Mouse (Mus musculus) heart, embryonic 12.5 days (tissue): Measurements from ENCODE around the gene Lrp5. TPM values are rescaled to one million over a fixed set of nuclear protein-coding genes. Genes with fewer than 3 reads are reported as not detected.
"Not testable (repeated sequence)": the region's sequence is repeated elsewhere in the genome, so short reads cannot be mapped to it uniquely, and the experiment has no call there.

Experiments
- ATAC-seq: fragments of 200-750 bp; cut with Nextera tagmentation; 2 replicates; pipeline ENCODE4 v1.8.0; 2017; ENCODE audit warnings: moderate TSS enrichment, moderate library complexity; ENCODE audit not compliant: insufficient number of reproducible peaks, low FRiP score
- H3K27ac ChIP-seq: fragments of 300-500 bp; sonication (generic); 2 replicates; pipeline ENCODE4 v1.5.1; 2016; ENCODE audit warnings: mild to moderate bottlenecking, moderate library complexity; ENCODE audit not compliant: poor library complexity, severe bottlenecking
- H3K27me3 ChIP-seq: fragments of 300-500 bp; sonication (generic); replicated peaks from 2 replicates; pipeline ENCODE4 v1.6.1; 2016; ENCODE audit warnings: mild to moderate bottlenecking, moderate library complexity
- H3K36me3 ChIP-seq: fragments of 300-500 bp; sonication (generic); 2 replicates; pipeline ENCODE4 v1.6.1; 2016; ENCODE audit warnings: mild to moderate bottlenecking, moderate library complexity
- H3K4me1 ChIP-seq: fragments of 300-500 bp; sonication (generic); replicated peaks from 2 replicates; pipeline ENCODE4 v1.6.1; 2016; ENCODE audit warnings: mild to moderate bottlenecking
- H3K4me2 ChIP-seq: fragments of 300-500 bp; sonication (generic); 2 replicates; pipeline ENCODE4 v1.6.1; 2016; ENCODE audit warnings: mild to moderate bottlenecking, moderate library complexity
- H3K4me3 ChIP-seq: fragments of 300-500 bp; sonication (generic); 2 replicates; pipeline ENCODE4 v1.5.1; 2016; ENCODE audit warnings: mild to moderate bottlenecking
- H3K9ac ChIP-seq: fragments of 300-500 bp; sonication (generic); 2 replicates; pipeline ENCODE4 v1.6.1; 2016; ENCODE audit warnings: mild to moderate bottlenecking, moderate library complexity
- H3K9me3 ChIP-seq: fragments of 300-500 bp; sonication (generic); replicated peaks from 2 replicates; pipeline ENCODE4 v1.6.1; 2016; ENCODE audit warnings: mild to moderate bottlenecking, moderate library complexity
- WGBS: fragments of 180-500 bp; shearing (Covaris S2); methylation state at CpG from one replicate; pipeline ENCODE4 v1.1.7; 2016; 5-methylcytosine and 5-hydroxymethylcytosine counted together
- polyA plus RNA-seq: library from polyadenylated mRNA; unstranded; fragments of >200 nt; fragmentation: Nextera tagmentation; extraction: Ambion mirVana; gene quantifications from 2 replicates; pipeline ENCODE4 v1.2.1, GENCODE M21; 2016

The Lrp5 gene
- polyA plus RNA-seq, 1 experiment from 2014 or later, result 4.2 TPM

DNA sequence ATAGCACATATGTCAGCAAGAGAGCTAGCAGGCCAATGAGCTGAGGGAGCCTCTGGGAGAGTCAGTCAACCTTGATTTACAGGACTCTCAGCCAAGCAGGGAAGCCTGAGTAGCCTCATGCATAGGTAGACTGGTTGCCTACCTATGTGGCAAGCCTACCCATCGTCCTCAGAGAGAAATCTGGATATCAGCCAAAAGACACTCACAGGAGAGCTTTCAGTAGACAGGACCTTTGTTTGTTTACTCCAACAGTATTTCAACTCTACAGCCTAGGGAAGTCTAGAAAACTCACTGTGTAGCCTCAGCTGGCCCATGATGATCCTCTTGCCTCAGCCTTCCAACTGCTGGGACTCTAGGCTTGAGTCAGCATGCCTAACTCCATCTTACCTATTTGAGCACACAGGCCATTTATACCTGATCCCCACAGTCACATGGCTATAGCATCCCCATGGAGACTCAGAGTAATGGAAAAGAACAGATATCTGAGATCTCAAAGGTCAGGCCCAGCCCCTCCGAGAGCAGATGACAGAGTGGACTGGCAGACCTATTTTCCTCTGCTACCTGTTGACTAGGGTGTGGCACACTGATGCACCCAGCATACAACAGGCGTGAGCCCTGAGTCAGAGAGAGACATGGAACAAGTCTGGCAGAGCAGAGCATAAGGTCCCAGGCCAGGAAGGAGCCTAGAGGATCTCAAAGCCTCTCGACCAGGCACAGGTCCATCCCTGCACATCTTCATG, 73.7 kb downstream of the Lrp5 start:
- H3K27me3 ChIP-seq, result no peaks in the 10 kb centered on the region
- no peak overlapping the region for H3K4me2 ChIP-seq
- no peak for ATAC-seq
- no peak overlapping the region for H3K27ac ChIP-seq
- H3K9me3 ChIP-seq, result no peaks in the 10 kb centered on the region
- H3K36me3 ChIP-seq, result peaks cover 54% of the 10 kb centered on the region
- no peak overlapping the region for H3K4me3 ChIP-seq
- H3K4me1 ChIP-seq, result peaks cover 20% of the 10 kb centered on the region
- no peak overlapping the region for H3K9ac ChIP-seq
- 80% methylated on average over 4 of the region's 4 CpGs for WGBS

DNA sequence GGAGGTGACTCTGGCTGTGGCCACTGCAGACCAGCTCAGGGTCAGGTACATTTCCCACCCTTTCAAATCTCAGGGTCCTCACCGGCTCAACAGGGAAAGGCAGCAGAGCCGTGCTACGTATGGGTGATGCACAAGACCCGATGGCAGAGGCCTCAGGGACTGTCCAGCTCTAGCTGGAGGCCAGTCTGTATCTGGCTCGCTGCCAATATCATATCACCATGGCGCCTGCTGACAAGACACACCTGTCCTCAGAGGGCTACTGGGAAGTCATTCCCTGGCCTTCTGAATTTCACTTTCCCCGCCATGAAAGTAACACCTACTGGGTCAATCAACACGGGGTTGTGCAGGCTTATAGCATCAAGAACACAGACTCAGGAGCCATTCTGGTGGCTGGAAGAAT, 74.6 kb downstream of the Lrp5 start:
- Histone ChIP-seq H3K36me3 (peaks cover 54% of the 10 kb centered on the region), H3K4me2 (no peak overlapping the region), H3K27me3 (no peaks in the 10 kb centered on the region), H3K9me3 (no peaks in the 10 kb centered on the region), H3K27ac (no peak overlapping the region), H3K4me1 (peaks cover 20% of the 10 kb centered on the region), H3K4me3 (no peak overlapping the region), H3K9ac (no peak overlapping the region)
- WGBS, result 57% methylated on average over 8 of the region's 8 CpGs
- ATAC-seq, result no peak; the same call in 1 of the 2 replicates

DNA sequence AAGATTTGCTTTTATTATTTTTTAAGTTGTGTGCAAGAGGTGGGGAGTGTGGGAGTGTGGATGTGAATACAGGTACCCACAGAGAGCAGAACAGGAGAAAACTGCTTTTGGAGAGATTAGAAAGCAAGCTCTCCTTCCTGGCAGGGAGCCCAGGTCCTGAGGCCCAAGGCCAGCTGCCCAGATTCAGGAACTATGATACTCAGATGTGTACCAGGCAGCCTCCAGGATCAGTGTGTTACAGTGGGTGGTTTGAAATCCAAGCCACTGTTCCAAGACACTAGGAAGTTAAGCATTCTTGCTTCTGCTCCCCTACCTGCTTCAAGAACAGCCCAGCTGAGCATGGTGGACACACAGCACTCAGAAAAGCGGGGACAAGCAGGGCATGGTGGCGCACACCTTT, 75.5 kb downstream of the Lrp5 start:
- Histone ChIP-seq H3K36me3 (peaks cover 60% of the 10 kb centered on the region), H3K9ac (no peak overlapping the region), H3K4me3 (no peak overlapping the region), H3K4me2 (no peak overlapping the region), H3K9me3 (no peaks in the 10 kb centered on the region), H3K27me3 (no peaks in the 10 kb centered on the region), H3K27ac (no peak overlapping the region), H3K4me1 (peaks cover 20% of the 10 kb centered on the region)
- no peak for ATAC-seq
- WGBS, result 96% methylated on average over 2 of the region's 2 CpGs

- H3K27me3 ChIP-seq, result no peaks in the 10 kb centered on the region
- no peak overlapping the region for H3K4me3 ChIP-seq
- H3K9ac ChIP-seq, result no peak overlapping the region
- no peak for ATAC-seq
- peaks cover 20% of the 10 kb centered on the region for H3K4me1 ChIP-seq
- no peaks in the 10 kb centered on the region for H3K9me3 ChIP-seq
- H3K4me2 ChIP-seq, result no peak overlapping the region
- 88% methylated on average over 10 of the region's 10 CpGs for WGBS
- H3K27ac ChIP-seq, result no peak overlapping the region
- H3K36me3 ChIP-seq, result peaks cover 59% of the 10 kb centered on the region
Measured at GRCm38 (mm10) chr19:3609826-3610225, 76.5 kb downstream of the Lrp5 start.

DNA sequence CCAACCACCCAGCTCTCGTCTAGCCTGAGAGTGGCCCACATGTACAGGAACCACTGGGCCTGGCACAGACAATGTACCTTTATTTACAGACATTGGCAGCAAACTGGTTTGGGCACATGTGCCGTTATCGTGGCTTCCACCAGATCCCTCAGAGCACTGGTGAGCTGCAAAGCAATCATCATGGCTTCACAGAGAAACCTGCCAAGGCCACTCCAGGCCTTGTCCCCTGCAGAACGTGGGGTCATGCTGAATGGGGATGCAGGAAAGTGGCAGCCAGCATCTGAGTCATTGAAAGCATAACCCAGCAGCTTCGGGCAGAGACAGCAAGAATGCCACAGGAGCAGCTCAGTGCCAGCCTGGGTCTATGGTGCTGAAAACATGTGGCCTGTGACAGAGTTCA, 92.0 kb downstream of the Lrp5 start:
- WGBS, result 88% methylated on average over 5 of the region's 5 CpGs
- Histone ChIP-seq H3K4me2 (no peak overlapping the region), H3K4me3 (no peak overlapping the region), H3K27ac (no peak overlapping the region), H3K9ac (no peak overlapping the region), H3K36me3 (peaks cover 100% of the 10 kb centered on the region), H3K9me3 (no peaks in the 10 kb centered on the region), H3K27me3 (no peaks in the 10 kb centered on the region), H3K4me1 (peaks cover 5% of the 10 kb centered on the region; the same call in 1 of the 2 replicates)
- ATAC-seq, result no peak

- no peak overlapping the region for H3K4me2 ChIP-seq
- no peak for ATAC-seq
- no peaks in the 10 kb centered on the region for H3K9me3 ChIP-seq
- WGBS, result 66% methylated on average over 7 of the region's 7 CpGs
- H3K4me1 ChIP-seq, result peaks cover 5% of the 10 kb centered on the region; the same call in 1 of the 2 replicates
- H3K4me3 ChIP-seq, result no peak overlapping the region
- H3K27ac ChIP-seq, result no peak overlapping the region
- peaks cover 97% of the 10 kb centered on the region for H3K36me3 ChIP-seq
- no peaks in the 10 kb centered on the region for H3K27me3 ChIP-seq
- no peak overlapping the region for H3K9ac ChIP-seq
Measured at GRCm38 (mm10) chr19:3593379-3594055, 92.8 kb downstream of the Lrp5 start.

DNA sequence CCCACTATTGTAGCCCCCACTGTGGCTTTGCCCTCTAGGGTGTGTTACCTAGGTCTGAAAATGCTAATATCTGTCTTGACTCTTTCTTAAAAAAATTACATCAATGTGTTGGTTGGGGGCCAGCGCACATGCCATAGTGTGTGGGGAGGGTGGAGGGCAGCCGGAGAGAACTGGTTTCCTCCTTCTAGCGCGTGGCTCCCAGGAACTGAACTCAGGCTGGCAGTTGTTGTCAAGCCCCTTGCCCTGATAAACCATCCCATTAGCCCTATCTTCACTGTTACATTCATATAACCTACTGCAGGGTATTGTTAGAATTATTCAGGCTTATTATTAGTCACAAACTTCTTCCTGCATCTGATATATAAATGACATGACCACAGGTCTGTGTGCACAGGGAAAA, 96.4 kb downstream of the Lrp5 start:
- Histone ChIP-seq H3K36me3 (peaks cover 86% of the 10 kb centered on the region), H3K9ac (no peak overlapping the region), H3K4me3 (no peak overlapping the region), H3K27me3 (no peaks in the 10 kb centered on the region), H3K4me2 (no peak overlapping the region), H3K9me3 (no peaks in the 10 kb centered on the region), H3K27ac (no peak overlapping the region), H3K4me1 (peaks cover 5% of the 10 kb centered on the region; the same call in 1 of the 2 replicates)
- 83% methylated on average over 4 of the region's 4 CpGs for WGBS
- no peak for ATAC-seq

DNA sequence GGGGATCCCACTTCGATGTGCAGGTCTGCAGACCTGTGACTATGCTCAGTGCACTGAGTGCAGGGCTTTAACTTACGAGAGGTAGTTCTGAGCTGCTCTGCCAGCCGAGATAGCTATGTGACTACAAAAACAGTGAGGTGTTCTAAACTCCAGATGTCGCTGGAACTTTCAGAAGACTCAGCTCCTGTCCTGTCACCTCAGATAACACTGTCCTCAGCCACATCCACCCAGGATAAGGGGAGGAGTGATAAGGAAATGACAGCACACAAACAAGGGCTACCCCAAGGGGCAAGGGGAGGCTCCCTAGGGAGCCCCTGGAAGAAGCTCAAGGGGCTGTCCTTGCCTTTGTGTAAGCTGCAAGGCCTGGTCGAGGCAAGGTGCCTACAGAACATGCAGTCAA, 96.8 kb downstream of the Lrp5 start:
- WGBS, result 36% methylated on average over 5 of the region's 5 CpGs
- peaks cover 86% of the 10 kb centered on the region for H3K36me3 ChIP-seq
- no peak overlapping the region for H3K4me2 ChIP-seq
- H3K9ac ChIP-seq, result no peak overlapping the region
- H3K9me3 ChIP-seq, result no peaks in the 10 kb centered on the region
- peaks cover 5% of the 10 kb centered on the region; the same call in 1 of the 2 replicates for H3K4me1 ChIP-seq
- no peaks in the 10 kb centered on the region for H3K27me3 ChIP-seq
- H3K27ac ChIP-seq, result no peak overlapping the region
- no peak for ATAC-seq
- H3K4me3 ChIP-seq, result no peak overlapping the region

DNA sequence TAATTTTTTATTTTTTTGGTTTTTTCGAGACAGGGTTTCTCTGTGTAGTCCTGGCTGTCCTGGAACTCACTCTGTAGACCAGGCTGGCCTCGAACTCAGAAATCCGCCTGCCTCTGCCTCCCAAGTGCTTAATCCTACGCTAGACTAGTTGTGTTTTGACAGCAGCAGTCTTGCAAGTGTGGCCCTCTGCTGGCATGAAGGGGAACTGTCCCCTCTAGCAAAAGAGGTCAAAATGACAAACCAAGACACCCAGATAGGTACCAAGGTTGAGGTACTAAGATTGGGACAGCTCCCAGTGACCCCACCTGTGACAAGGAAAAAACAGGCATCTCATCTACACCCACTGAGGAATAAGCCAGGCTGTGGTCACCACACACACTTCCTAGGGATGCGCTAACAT, 98.6 kb downstream of the Lrp5 start:
- H3K4me2 ChIP-seq, H3K4me1 ChIP-seq, H3K4me3 ChIP-seq, H3K9ac ChIP-seq, H3K27me3 ChIP-seq, ATAC-seq, H3K27ac ChIP-seq, H3K9me3 ChIP-seq: not testable (repeated sequence)
- 86% methylated on average over 5 of the region's 5 CpGs for whole genome bisulfite sequencing
- H3K36me3 ChIP-seq, result peaks cover 75% of the 10 kb centered on the region

DNA sequence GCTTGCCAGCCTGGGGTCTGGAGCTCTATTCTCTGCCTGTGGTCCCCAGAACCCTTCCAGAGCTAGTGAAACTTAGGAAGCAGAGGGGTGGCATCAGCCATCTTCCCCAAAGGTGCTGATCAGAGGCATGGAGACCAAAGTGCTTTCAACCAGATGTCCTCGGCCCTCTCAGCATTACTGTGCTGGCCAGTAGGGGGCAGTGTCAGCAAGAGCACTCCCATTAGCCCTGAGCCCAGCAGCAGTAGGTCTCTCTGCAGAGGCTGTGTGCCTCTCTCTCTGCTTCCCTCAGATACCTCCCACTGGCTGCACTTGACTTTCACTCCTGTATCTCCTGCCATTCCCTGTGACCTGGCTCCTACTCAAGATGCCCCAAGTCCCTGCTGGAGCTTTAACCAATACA, 99.8 kb downstream of the Lrp5 start:
- Histone ChIP-seq H3K27me3 (no peaks in the 10 kb centered on the region), H3K27ac (no peak overlapping the region), H3K36me3 (peaks cover 63% of the 10 kb centered on the region), H3K4me1 (peaks cover 5% of the 10 kb centered on the region; the same call in 1 of the 2 replicates), H3K9me3 (no peaks in the 10 kb centered on the region), H3K9ac (no peak overlapping the region), H3K4me2 (no peak overlapping the region), H3K4me3 (no peak overlapping the region)
- 45% methylated on average over 1 of the region's 1 CpGs for WGBS
- no peak; the same call in 1 of the 2 replicates for ATAC-seq

- Histone ChIP-seq H3K4me1 (peaks cover 5% of the 10 kb centered on the region; the same call in 1 of the 2 replicates), H3K9ac (no peak overlapping the region), H3K27me3 (no peaks in the 10 kb centered on the region), H3K36me3 (peaks cover 58% of the 10 kb centered on the region), H3K9me3 (no peaks in the 10 kb centered on the region), H3K27ac (no peak overlapping the region), H3K4me2 (no peak overlapping the region), H3K4me3 (no peak overlapping the region)
- ATAC-seq, result no peak
- 89% methylated on average over 9 of the region's 9 CpGs for WGBS
Measured at GRCm38 (mm10) chr19:3586026-3586425, 100.3 kb downstream of the Lrp5 start.
